Mouse (Mus musculus): ENCODE measurements around the gene Wdr48.

Wdr48 gene

GRCm38 (mm10) chr9:119925120-119925657 is 30.5 kb downstream of the Wdr48 start:
- no peak for DNase-seq (ENCODE audit: low spot score)

- DNase-seq (ENCODE audit: low spot score): no peak
Measured at GRCm38 (mm10) chr9:119925729-119926128, 31.1 kb downstream of the Wdr48 start.

- no peak for DNase-seq (ENCODE audit: low spot score)
Measured at GRCm38 (mm10) chr9:119926497-119926896, 31.8 kb downstream of the Wdr48 start.

GRCm38 (mm10) chr9:119932358-119932757 is 37.7 kb downstream of the Wdr48 start:
- DNase-seq (ENCODE audit: low spot score): no peak

- no peak for DNase-seq (ENCODE audit: low spot score)
Measured at GRCm38 (mm10) chr9:119933675-119934074, 39.0 kb downstream of the Wdr48 start.

- DNase-seq (ENCODE audit: low spot score): peak; percentile 80
Measured at GRCm38 (mm10) chr9:119937005-119937773, 42.5 kb downstream of the Wdr48 start, which contains the start of the genes Gorasp1 and Ttc21a. Gene Gorasp1, minus strand, starts transcription at chr9:119937565. Gene Ttc21a, plus strand, starts transcription at chr9:119937606.

- DNase-seq (ENCODE audit: low spot score): no peak
Measured at GRCm38 (mm10) chr9:119938496-119938895, 43.8 kb downstream of the Wdr48 start.

- no peak for DNase-seq (ENCODE audit: low spot score)
Measured at GRCm38 (mm10) chr9:119939646-119940045, 45.0 kb downstream of the Wdr48 start.

- no peak for DNase-seq (ENCODE audit: low spot score)
Measured at GRCm38 (mm10) chr9:119941407-119941806, 46.7 kb downstream of the Wdr48 start.

GRCm38 (mm10) chr9:119941861-119942260 is 47.2 kb downstream of the Wdr48 start:
- no peak for DNase-seq (ENCODE audit: low spot score)

GRCm38 (mm10) chr9:119943326-119943725 is 48.6 kb downstream of the Wdr48 start:
- no peak for DNase-seq (ENCODE audit: low spot score)

GRCm38 (mm10) chr9:119945173-119945900 is 50.7 kb downstream of the Wdr48 start:
- no peak for DNase-seq (ENCODE audit: low spot score)

- no peak for DNase-seq (ENCODE audit: low spot score)
Measured at GRCm38 (mm10) chr9:119948804-119949203, 54.1 kb downstream of the Wdr48 start.

- no peak for DNase-seq (ENCODE audit: low spot score)
Measured at GRCm38 (mm10) chr9:119950434-119950833, 55.8 kb downstream of the Wdr48 start.

- no peak for DNase-seq (ENCODE audit: low spot score)
Measured at GRCm38 (mm10) chr9:119951388-119951787, 56.7 kb downstream of the Wdr48 start.

- DNase-seq (ENCODE audit: low spot score): no peak
Measured at GRCm38 (mm10) chr9:119958835-119959234, 64.2 kb downstream of the Wdr48 start.

GRCm38 (mm10) chr9:119962216-119962615 is 67.5 kb downstream of the Wdr48 start:
- no peak for DNase-seq (ENCODE audit: low spot score)

GRCm38 (mm10) chr9:119962987-119963667 is 68.4 kb downstream of the Wdr48 start:
- peak; percentile 68 for DNase-seq (ENCODE audit: low spot score)

GRCm38 (mm10) chr9:119964206-119964605 is 69.5 kb downstream of the Wdr48 start:
- no peak for DNase-seq (ENCODE audit: low spot score)

- no peak for DNase-seq (ENCODE audit: low spot score)
Measured at GRCm38 (mm10) chr9:119965186-119965585, 70.5 kb downstream of the Wdr48 start.

- no peak for DNase-seq (ENCODE audit: low spot score)
Measured at GRCm38 (mm10) chr9:119966221-119966910, 71.7 kb downstream of the Wdr48 start.

GRCm38 (mm10) chr9:119969811-119970210 is 75.1 kb downstream of the Wdr48 start:
- no peak for DNase-seq (ENCODE audit: low spot score)

All from spleen, adult 12 weeks (tissue).